Mouse (Mus musculus) urinary bladder, postnatal 25 days (tissue): Measurements from ENCODE around the gene Mctp1.

ENCODE experiments used
- DNase-seq: peaks from one replicate; pipeline ENCODE4 v3.0.0; 2022; ENCODE audit warnings: low spot score

Gene Mctp1

GRCm38 (mm10) chr13:76609425-76609824, 225.1 kb downstream of the Mctp1 start:
- DNase-seq = no peak

- DNase-seq = no peak
These were observed 227.2 kb downstream of the Mctp1 start for GRCm38 (mm10) chr13:76611499-76611898.

- no peak for DNase-seq
These were observed 235.8 kb downstream of the Mctp1 start for GRCm38 (mm10) chr13:76620111-76620510.

- no peak for DNase-seq
These were observed 236.2 kb downstream of the Mctp1 start for GRCm38 (mm10) chr13:76620525-76620924.

GRCm38 (mm10) chr13:76633707-76634106, 249.4 kb downstream of the Mctp1 start:
- no peak for DNase-seq

GRCm38 (mm10) chr13:76638282-76638681, 253.9 kb downstream of the Mctp1 start:
- DNase-seq = no peak

- DNase-seq = no peak
These were observed 275.2 kb downstream of the Mctp1 start for GRCm38 (mm10) chr13:76659523-76659922.

GRCm38 (mm10) chr13:76681286-76681685, 297.0 kb downstream of the Mctp1 start:
- no peak for DNase-seq

GRCm38 (mm10) chr13:76689349-76689748, 305.0 kb downstream of the Mctp1 start:
- no peak for DNase-seq

- no peak for DNase-seq
These were observed 305.8 kb downstream of the Mctp1 start for GRCm38 (mm10) chr13:76690143-76690542.

- no peak for DNase-seq
These were observed 306.4 kb downstream of the Mctp1 start for GRCm38 (mm10) chr13:76690697-76691096.

- DNase-seq = no peak
These were observed 349.7 kb downstream of the Mctp1 start for GRCm38 (mm10) chr13:76734013-76734412.

GRCm38 (mm10) chr13:76750663-76751429, 366.5 kb downstream of the Mctp1 start:
- DNase-seq = no peak

- DNase-seq = peak; percentile 5
These were observed 375.6 kb downstream of the Mctp1 start for GRCm38 (mm10) chr13:76759832-76760490.

- DNase-seq = no peak
These were observed 415.3 kb downstream of the Mctp1 start for GRCm38 (mm10) chr13:76799662-76800061.

GRCm38 (mm10) chr13:76801126-76801632, 416.8 kb downstream of the Mctp1 start:
- DNase-seq = no peak

GRCm38 (mm10) chr13:76802051-76802728, 417.9 kb downstream of the Mctp1 start:
- DNase-seq = no peak

- no peak for DNase-seq
These were observed 418.6 kb downstream of the Mctp1 start for GRCm38 (mm10) chr13:76802926-76803325.

- DNase-seq = no peak
These were observed 419.5 kb downstream of the Mctp1 start for GRCm38 (mm10) chr13:76803799-76804198.

- DNase-seq = no peak
These were observed 424.6 kb downstream of the Mctp1 start for GRCm38 (mm10) chr13:76808871-76809390.

- no peak for DNase-seq
These were observed 425.5 kb downstream of the Mctp1 start for GRCm38 (mm10) chr13:76809802-76810201.

- DNase-seq = no peak
These were observed 426.2 kb downstream of the Mctp1 start for GRCm38 (mm10) chr13:76810496-76810939.
